Mouse (Mus musculus) heart, adult 2 months (tissue): Measurements from ENCODE around the gene Cldn4.

Experiments used
- CTCF ChIP-seq: fragments of 200-600 bp; IDR thresholded peaks from 2 replicates; pipeline ENCODE4 v1.8.1; 2022; ENCODE audit warnings: antibody characterized with exemption, mild to moderate bottlenecking, moderate library complexity
- POLR2A ChIP-seq: fragments of 200-500 bp; IDR thresholded peaks from 2 replicates; pipeline ENCODE4 v1.6.1; 2011; ENCODE audit warnings: mild to moderate bottlenecking, low read depth, low read length, control low read depth; ENCODE audit not compliant: insufficient read depth

GRCm38 (mm10) chr5:134945266-134945959 is 1.3 kb downstream of the Cldn4 start:
- no peak for TF ChIP-seq POLR2A
- TF ChIP-seq CTCF, result no peak
